Mouse (Mus musculus) urinary bladder, postnatal 10 days (tissue): ENCODE results near the gene Frmpd1.

Source experiments
- DNase-seq: peaks from one replicate; pipeline ENCODE4 v3.0.0; 2022; ENCODE audit warnings: low spot score

Gene Frmpd1

DNA sequence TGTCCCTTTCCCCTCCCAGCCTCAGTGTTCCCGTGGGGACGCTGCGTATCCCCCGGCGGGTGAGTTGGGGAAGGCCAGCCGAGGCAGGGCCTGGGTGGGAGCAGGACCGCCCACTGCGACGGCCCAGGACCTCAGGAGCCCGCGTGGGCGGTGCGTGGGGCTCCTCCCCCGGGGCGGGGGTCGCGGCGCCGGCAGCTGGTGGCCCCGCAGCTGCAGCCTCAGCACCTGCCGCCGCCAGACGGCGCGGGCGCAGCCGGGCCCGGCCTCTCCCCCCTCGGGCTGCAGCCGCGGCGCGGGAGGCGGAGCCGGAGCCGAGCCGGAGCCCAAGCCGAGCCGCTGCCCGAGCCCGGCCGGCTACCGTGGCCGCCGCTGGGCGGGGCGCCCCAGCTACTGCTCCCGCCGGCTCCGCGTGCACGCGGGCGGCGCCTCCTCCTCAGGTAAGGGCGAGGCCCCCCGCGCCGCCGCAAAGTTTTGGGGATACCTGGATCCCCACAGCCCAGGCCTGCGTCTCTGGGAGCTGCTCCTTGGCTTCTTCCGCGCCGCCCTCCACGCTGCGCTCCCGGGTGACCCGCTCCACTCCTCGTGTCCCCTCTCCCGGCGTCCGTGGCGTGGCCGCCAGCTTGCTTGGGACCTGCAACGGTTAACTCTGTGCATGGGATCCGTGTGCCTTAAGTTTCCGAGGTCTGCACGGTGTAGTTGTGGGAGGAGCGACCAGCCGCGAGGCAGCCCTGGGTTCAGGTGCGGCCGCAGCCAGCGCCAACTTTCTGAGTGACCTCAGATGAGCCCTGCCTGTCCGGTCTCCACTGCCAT, at the start of gene Frmpd1:
Gene Frmpd1, plus strand, starts transcription at position 355 of the 810 bp plus-strand sequence.
- no peak for DNase-seq

DNA sequence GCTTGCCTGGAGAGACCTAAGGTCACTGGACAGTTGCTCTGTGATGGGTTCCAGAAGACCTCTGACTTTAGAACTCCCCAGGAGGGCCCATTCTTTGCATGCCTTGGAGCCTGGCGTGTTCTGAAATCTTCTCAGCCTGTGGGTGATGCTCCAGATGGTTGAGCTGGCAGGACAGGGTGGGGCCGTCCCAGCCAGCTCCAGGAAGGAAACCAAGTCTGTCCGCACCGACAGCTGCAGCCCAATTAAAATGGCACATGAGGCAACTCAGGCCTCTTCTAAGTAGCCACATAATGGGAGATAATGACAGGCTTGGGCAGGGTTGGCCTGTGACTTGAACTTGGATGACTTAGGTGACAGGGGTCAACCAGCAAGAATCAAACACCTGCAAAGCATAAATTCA, 47.0 kb upstream of the Frmpd1 start:
- DNase-seq = no peak

DNA sequence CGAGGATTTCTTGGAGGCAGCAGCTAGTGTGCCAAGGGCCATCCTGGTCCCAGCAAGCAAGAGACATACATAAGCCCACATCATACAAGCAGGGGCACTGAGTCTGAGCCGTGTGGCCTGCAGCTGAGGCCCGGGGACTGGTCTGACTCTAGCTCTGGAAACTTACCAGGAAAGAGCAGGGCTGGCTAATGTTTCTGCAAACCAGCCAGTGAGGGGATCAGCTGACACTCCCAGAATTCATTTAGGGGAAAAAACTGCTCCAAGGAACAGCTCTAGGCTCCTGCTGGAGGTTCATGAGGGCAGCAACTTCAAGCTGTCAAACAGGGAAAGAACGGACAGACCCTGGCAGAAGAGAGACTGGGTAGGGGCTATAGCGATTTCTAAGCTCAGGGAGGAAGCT, 42.8 kb upstream of the Frmpd1 start:
- DNase-seq = no peak

DNA sequence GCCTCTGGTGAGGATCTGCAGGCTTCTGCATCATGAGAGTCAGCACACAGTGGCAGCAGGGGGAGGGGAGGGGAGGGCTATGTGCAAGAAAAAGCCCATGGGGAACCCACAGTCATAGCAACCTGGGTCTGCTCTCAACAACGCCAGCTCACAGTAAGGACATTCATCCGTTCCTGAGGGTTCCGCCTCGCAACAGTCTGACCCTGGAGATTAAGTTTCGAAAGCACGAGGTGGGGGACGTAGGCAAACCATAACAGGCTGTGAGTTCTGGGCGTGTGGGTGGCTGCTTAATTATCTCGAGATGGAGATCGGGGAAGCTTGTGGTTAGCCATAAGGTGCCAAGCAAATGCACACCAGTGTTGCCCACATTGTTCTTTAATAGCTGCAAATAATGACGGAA, 42.3 kb upstream of the Frmpd1 start:
- DNase-seq = no peak

DNA sequence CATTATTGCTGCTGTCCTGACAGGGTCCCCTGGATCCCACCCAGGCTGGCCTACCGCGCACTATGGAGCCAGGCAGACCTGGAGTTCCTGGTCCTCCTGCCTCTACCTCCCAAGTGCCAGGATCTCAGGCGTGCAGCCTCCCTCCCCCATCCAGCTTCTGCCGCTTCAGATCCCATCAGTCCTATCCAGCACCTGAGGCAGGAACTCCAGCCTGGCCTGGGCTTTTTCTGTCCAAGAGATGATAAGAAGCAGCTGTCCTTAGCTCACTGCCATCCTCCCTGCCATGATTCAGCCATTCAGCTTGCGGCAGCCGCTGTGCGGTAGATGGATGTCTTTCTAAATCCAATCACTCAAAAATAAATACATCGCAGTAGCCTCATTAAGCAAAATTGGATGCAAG, 41.7 kb upstream of the Frmpd1 start:
- no peak for DNase-seq

DNA sequence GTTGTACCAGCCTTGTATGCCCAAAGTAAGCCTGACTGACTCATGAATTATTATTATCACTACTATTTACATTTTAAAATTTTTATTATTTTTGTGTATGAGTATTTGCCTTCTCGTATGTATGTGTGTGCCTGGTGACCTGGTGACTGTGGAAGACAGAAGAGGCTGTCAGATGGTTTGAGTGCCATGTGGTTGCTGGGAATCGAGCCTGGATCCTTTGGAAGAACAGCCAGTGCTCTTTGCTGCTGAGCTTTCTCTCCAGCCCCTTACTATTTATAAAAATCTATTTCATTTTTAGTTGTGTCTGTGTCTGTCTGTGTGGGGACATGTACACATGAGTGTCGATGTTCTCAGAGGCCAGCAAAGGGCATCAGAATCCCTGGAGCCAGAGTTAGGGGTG, 28.2 kb upstream of the Frmpd1 start:
- DNase-seq = no peak

DNA sequence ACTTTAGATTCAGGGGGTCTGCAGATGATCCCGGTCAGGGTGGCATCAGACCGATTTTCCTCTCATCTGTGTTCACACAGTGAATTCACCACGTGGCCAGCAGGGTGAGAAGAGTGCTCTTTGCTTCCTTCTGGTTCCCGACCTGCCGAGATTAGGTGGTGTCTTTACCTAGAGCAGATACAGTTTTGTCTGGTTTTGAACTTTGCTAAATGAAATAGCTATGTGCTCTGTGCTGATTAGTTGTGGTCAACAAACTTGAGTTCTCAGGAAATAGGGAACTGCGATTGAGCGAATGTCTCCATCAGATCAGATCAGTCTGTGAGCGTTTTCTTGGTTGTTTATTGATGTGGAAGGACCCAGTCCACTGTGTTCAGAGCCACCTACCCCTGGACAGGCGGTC, 26.1 kb upstream of the Frmpd1 start:
- no peak for DNase-seq

- DNase-seq = no peak
Observed at GRCm38 (mm10) chr4:45160773-45161172, 23.9 kb upstream of the Frmpd1 start.

- no peak for DNase-seq
Observed at GRCm38 (mm10) chr4:45163711-45164110, 21.0 kb upstream of the Frmpd1 start.

DNA sequence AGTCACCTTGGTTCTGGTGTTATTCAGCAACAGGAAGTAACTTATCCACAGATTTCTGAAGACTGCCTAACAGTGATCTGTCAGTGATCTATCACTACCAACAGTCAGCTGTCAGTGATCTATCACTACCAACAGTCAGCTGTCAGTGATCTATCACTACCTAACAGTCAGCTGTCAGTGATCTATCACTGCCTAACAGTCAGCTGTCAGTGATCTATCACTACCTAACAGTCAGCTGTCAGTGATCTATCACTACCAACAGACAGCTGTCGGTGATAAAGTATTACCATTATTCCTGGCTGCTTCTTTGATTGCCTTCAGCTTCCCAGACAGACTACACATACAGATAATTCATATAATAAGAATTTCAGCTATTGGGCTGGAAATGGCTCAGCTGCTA, 19.2 kb upstream of the Frmpd1 start:
- DNase-seq = no peak

GRCm38 (mm10) chr4:45165955-45166354, 18.7 kb upstream of the Frmpd1 start:
- DNase-seq = no peak

DNA sequence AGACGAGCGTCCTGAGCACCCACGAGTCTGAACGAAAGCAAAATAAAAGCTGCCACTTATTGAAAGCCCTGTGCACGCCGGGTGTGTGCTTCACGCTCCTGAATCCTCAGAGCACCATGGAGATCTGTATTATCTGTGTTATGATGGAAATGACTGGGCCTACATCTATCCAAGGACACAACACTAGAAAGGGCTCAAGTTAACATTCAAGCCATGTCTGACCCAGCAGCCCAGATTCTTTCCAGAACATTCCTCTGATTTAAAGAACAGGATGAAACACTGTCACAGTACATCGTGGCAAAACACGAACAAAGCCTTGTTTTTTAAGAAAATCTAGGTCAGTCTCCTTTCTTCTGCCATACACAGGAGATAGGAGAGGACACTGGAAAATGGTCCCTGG, 13.3 kb upstream of the Frmpd1 start:
- no peak for DNase-seq

GRCm38 (mm10) chr4:45183818-45184520, 706 bp upstream of the Frmpd1 start:
- no peak for DNase-seq

DNA sequence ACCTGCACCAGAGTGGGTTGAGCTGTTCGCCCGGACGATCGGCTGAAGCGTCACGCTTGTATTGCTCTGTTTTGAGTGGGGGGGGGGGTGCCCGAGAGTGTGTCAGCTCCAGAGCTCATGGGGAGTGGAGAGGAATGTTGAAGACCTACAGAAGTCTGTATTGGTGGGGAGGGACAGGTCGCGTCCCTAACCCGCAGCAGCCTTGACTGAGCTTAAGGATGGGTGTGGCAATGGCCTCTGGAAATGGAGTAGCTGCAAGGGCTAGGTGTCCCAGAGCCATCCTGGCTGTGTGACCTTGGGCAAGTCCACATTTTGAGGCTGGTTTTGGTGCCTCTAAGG, 625 bp downstream of the Frmpd1 start:
- no peak for DNase-seq

DNA sequence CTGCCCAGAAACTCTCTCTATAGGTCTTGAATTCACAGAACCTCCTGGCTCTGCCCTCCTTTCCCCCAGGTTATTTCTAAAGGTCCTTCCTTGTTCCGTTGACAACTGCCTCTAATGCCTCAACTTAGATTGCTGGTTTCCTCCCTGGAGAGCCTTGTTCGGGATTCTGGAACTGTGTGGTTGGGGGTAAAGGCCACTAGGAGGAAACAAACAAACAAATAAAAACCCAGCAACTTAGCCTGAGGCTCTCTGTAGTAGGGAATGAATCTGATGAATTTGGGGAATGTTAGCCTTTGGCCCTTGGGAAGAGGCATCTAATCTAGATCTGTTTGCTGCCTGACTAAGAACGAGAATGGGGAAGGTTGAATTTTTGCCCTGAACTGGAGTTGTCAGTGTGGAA, 13.6 kb downstream of the Frmpd1 start:
- DNase-seq = no peak

- DNase-seq = no peak
Observed at GRCm38 (mm10) chr4:45203283-45203682, 18.6 kb downstream of the Frmpd1 start.

- DNase-seq = no peak
Observed at GRCm38 (mm10) chr4:45207444-45207843, 22.8 kb downstream of the Frmpd1 start.

GRCm38 (mm10) chr4:45208832-45209363, 24.2 kb downstream of the Frmpd1 start:
- DNase-seq = no peak

- no peak for DNase-seq
Observed at GRCm38 (mm10) chr4:45212342-45213063, 27.8 kb downstream of the Frmpd1 start.

- DNase-seq = no peak
Observed at GRCm38 (mm10) chr4:45219946-45220345, 35.3 kb downstream of the Frmpd1 start.

GRCm38 (mm10) chr4:45222395-45222794, 37.7 kb downstream of the Frmpd1 start:
- no peak for DNase-seq

- DNase-seq = no peak
Observed at GRCm38 (mm10) chr4:45230263-45230662, 45.6 kb downstream of the Frmpd1 start.

DNA sequence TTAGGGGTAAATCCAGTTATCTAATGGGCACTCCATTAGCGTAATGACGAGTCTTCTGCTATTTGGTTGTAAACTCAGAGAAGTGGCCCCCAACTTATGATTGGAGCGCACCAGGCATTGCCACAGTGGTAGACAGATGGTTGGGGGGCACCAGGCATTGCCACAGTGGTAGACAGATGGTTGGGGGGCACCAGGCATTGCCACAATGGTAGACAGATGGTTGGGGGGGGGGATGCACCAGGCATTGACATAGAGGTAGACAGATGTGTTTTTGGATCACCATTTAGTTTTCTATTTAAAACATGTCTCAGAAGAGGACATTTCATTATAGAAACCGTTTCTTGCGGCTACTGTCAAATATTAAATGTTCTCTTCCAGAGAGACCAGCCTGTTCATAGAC, 53.6 kb downstream of the Frmpd1 start:
- DNase-seq = no peak
